Mouse (Mus musculus): ENCODE data around the gene Gcsh.

- TF ChIP-seq CTCF (IDR thresholded peaks at IDR 0.05; ENCODE audit: borderline replicate concordance, extremely low read depth, insufficient read depth, insufficient read length) = no peak
- TF ChIP-seq POLR2A (IDR thresholded peaks at IDR 0.05; ENCODE audit: borderline replicate concordance, extremely low read depth, insufficient read depth, insufficient read length, poor library complexity, severe bottlenecking) = no peak
These were observed 963 bp downstream of the Gcsh start for GRCm38 (mm10) chr8:116992176-116992971.
